Mouse (Mus musculus) lung, adult 2 months (tissue): ENCODE data around the gene Cog5.

ENCODE experiments used
- CTCF ChIP-seq: fragments of 200-500 bp; IDR thresholded peaks from 2 replicates; pipeline ENCODE4 v1.5.1; 2011; ENCODE audit warnings: mild to moderate bottlenecking, low read length, control low read depth; ENCODE audit not compliant: insufficient read depth
- POLR2A ChIP-seq: fragments of 200-500 bp; IDR thresholded peaks from 2 replicates; pipeline ENCODE4 v1.6.1; 2011; ENCODE audit warnings: low read depth, mild to moderate bottlenecking, control low read depth, low read length, borderline replicate concordance; ENCODE audit errors: extremely low read depth

- TF ChIP-seq POLR2A (no peak), CTCF (no peak)
These were observed 46.1 kb downstream of the Cog5 start for GRCm38 (mm10) chr12:31700623-31701347.
